Mouse (Mus musculus): ENCODE data around the gene Copz2.

DNA sequence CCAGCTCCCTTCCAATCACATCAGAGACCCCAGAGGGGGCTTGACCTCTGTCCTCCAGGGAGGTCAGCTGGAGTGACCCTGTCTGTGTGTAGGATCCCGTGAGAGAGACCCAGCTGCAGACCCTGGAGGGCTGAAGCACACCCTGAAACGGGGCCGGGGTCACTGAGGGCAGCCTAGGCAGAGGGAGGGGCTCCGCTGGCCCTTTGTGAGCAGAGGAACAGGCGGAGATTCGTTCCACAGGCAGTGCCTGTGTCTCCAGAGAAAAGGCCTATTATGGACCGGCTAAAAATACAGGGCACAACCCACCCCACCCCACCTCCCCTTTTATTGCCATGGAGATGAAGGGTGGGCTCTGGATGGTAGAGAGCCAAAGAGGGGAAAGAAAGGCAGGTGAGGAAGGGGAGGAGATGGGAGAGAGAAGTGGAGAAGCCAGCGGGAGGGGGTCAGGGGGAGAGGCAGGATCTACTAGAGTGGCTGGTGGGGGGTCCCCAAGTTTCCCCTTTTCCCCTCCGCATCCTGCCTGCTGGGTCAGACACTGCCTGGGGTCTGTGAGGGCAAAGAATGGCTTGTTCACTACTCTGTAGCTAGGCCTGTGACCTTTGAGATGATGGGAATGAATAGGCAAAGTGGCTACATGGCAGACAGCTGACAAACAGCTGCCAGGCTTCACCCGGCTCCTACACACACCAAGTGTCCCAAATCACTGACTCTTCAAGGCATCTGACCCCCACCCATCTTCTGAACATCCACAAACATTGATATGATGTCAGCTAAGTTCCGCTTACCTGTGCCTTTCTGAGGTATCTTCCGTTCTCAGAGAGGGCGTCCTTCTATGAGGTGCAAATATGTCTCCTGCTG, 50.0 kb downstream of the Copz2 start:
- no peak for TF ChIP-seq POLR2A (IDR thresholded peaks at IDR 0.05; ENCODE audit: low read depth, low read length)
- TF ChIP-seq CTCF (IDR thresholded peaks at IDR 0.05; ENCODE audit: extremely low read depth, insufficient read length, insufficient replicate concordance, low read depth, low read length): no peak

Data from small intestine, adult 2 months (tissue).